Mouse (Mus musculus) cerebellum, adult 11-12 months (tissue): ENCODE results near the gene Rhox3h.
"Not testable (repeated sequence)": the region's sequence is repeated elsewhere in the genome, so short reads cannot be mapped to it uniquely, and the experiment has no call there.

Source experiments
- DNase-seq: peaks from one replicate; pipeline ENCODE4 v3.0.0; 2022

Rhox3h gene

GRCm38 (mm10) chrX:37668664-37669063 is at the start of gene Rhox3h:
TSS of gene Rhox3h (minus strand) at chrX:37668764.
- DNase-seq: not testable (repeated sequence)

DNA sequence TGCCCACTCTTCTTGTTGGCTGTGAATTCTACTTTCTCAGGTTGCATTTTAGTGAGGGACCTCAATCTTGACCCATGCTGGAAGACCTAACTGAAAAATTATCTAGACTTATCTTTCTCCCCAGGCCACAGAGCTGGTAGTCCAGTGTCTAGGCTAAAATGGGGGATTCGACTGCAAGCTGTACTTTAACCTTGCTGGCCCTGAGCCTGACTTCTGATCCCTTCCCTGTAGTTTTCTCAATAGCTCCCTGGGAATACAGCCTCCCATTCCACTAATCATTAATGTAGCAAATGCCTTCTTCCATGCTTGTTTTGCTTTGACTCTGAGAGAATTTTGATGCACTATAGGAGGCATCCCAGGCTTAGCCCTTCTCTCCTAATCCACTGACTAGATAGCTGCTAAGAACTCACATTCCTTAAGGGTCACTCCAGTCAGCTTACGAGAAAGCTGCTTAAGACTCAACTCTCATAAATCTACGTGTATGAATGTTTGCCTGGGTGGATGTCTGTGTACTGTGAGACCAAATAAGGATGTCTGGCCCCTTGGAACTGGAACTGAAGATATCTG is 33.3 kb upstream of the Rhox3h start:
- DNase-seq: no peak

DNA sequence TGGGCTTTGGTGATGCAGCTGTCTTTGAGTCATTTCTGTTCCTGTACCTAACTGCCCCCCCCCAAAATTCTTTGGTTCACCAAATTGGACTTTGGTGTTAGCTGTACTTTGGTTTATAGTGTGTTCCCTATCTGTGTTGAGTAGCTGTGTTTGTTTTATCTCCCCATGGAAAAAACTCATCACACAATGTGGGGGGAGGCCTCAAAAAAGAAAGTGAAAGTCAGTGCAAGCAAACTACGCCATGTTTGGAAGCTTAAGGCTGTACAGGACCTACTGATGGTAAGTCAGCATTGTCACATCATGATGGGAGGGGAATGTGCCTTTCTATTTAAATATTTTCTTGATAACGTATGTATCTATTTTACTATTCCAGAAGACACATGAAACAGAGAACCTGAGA is 23.7 kb upstream of the Rhox3h start:
- no peak for DNase-seq

DNA sequence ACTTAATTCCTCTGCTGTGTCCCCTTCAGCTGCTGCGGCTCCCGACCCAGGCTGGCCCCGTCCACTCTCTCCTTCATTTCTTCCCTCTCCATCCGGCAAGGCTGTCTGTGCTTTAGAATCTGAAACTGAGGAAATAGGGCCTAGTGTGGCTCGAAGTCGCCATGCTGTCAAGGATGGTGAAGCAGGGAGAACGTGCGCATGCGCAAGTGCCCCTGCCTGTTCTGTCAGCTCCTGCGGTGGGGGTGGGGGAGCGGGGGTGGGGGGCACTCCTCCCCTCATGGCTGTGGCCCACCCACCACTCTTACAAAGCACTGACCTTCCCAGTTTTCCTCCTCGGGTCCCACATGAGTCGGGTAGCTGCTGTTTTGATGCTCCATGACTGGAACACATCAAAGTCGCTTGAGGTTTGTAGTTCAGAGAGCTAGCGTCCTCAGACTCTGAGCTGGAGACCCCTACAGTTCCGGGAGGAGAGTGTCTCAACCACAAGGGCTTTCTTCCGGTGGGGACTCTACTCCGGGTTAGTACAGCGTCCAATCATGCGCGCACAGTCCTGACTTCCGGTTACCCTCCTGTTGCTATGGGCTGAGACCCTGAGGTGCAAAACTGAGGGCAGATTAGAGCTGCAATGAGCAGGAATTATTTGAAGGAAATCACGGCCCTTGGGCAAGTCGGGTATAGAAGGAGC is 14.6 kb upstream of the Rhox3h start:
- no peak for DNase-seq

GRCm38 (mm10) chrX:37673177-37673576 is 4.6 kb upstream of the Rhox3h start, which contains the start of gene Rhox2h:
TSS of gene Rhox2h (minus strand) at chrX:37673277.
- not testable (repeated sequence) for DNase-seq

GRCm38 (mm10) chrX:37651227-37651626 is 17.3 kb downstream of the Rhox3h start, which contains the start of gene Rhox4g:
TSS of gene Rhox4g (minus strand) at chrX:37651327.
- not testable (repeated sequence) for DNase-seq

GRCm38 (mm10) chrX:37643370-37643769 is 25.2 kb downstream of the Rhox3h start, which contains the start of gene Rhox2g:
TSS of gene Rhox2g (minus strand) at chrX:37643470.
- DNase-seq: not testable (repeated sequence)

DNA sequence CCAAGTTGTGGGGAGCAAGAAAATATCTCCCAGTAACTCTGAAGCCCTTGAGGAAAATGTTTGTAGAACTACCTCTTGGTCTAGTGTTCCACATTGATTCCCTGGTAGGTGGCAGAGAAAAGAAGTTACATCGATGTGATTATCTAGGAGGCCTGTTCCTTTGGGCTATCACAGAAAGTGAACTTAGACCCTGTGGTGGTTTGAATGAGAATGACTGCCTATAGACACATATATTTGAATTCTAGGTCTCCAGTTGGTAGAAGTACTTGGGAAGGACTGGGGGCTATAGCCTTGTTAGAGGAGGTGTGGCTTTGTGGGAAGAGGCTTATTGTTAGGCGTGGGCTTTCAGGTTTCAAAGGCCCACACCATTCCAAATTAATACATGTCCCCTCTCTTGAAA is 40.1 kb downstream of the Rhox3h start, which contains the start of gene Rhox3g:
Rhox3g (minus strand) TSS at position 101 of the 400 bp plus-strand sequence.
- DNase-seq: not testable (repeated sequence)
